Mouse (Mus musculus): ENCODE measurements around the gene Hbq1a.

The Hbq1a gene

GRCm38 (mm10) chr11:32324609-32325008, 24.7 kb downstream of the Hbq1a start:
- DNase-seq (ENCODE audit: low spot score in 2 of 2), result peak; percentile 67 to 86

GRCm38 (mm10) chr11:32331075-32331474, 31.2 kb downstream of the Hbq1a start:
- no peak for DNase-seq (ENCODE audit: low spot score in 2 of 2)

GRCm38 (mm10) chr11:32331861-32332260, 32.0 kb downstream of the Hbq1a start:
- DNase-seq (ENCODE audit: low spot score in 2 of 2), result no peak

- DNase-seq (ENCODE audit: low spot score in 2 of 2), result no peak
Observed at GRCm38 (mm10) chr11:32333235-32333634, 33.4 kb downstream of the Hbq1a start.

- no peak for DNase-seq (ENCODE audit: low spot score in 2 of 2)
Observed at GRCm38 (mm10) chr11:32336435-32336907, 36.6 kb downstream of the Hbq1a start.

- DNase-seq (ENCODE audit: low spot score in 2 of 2), result no peak
Observed at GRCm38 (mm10) chr11:32339131-32339531, 39.3 kb downstream of the Hbq1a start.

- no peak for DNase-seq (ENCODE audit: low spot score in 2 of 2)
Observed at GRCm38 (mm10) chr11:32340476-32341473, 40.9 kb downstream of the Hbq1a start.

- DNase-seq (ENCODE audit: low spot score in 2 of 2), result no peak
Observed at GRCm38 (mm10) chr11:32342770-32343191, 42.9 kb downstream of the Hbq1a start.

GRCm38 (mm10) chr11:32343350-32343749, 43.5 kb downstream of the Hbq1a start:
- no peak for DNase-seq (ENCODE audit: low spot score in 2 of 2)

GRCm38 (mm10) chr11:32345504-32346297, 45.8 kb downstream of the Hbq1a start:
- no peak for DNase-seq (ENCODE audit: low spot score in 2 of 2)

GRCm38 (mm10) chr11:32347264-32347606, 47.4 kb downstream of the Hbq1a start:
- no peak for DNase-seq (ENCODE audit: low spot score in 2 of 2)

- peak; percentile 70 to 82 for DNase-seq (ENCODE audit: low spot score in 2 of 2)
Observed at GRCm38 (mm10) chr11:32347607-32348432, 48.0 kb downstream of the Hbq1a start, which contains the start of gene Sh3pxd2b. Gene Sh3pxd2b, plus strand, starts transcription at chr11:32347820.

GRCm38 (mm10) chr11:32348433-32349283, 48.8 kb downstream of the Hbq1a start:
- DNase-seq (ENCODE audit: low spot score in 2 of 2), result no peak

- DNase-seq (ENCODE audit: low spot score in 2 of 2), result no peak
Observed at GRCm38 (mm10) chr11:32349284-32349953, 49.5 kb downstream of the Hbq1a start.

All from urinary bladder, postnatal 4 days (tissue).